Mouse (Mus musculus): ENCODE measurements around the gene Tubgcp6. TPM values are rescaled to one million over a fixed set of nuclear protein-coding genes. Genes with fewer than 3 reads are reported as not detected.

The Tubgcp6 gene
- polyA plus RNA-seq, 1 experiment from 2014 or later, result 15.4 TPM

- H3K4me1 ChIP-seq, result peaks cover 21% of the 10 kb centered on the region
- H3K27me3 ChIP-seq (ENCODE audit: insufficient read depth, poor library complexity, severe bottlenecking), result no peaks in the 10 kb centered on the region
- H3K4me3 ChIP-seq, result peak within 1 kb of the TSS; percentile 96
- peaks cover 53% of the 10 kb centered on the region for H3K36me3 ChIP-seq
- DNase-seq (ENCODE audit: low spot score), result peak; percentile 95
- peak within 1 kb of the TSS; percentile 90 for H3K27ac ChIP-seq
- H3K9me3 ChIP-seq, result no peaks in the 10 kb centered on the region
- 2% methylated on average over 38 of the region's 38 CpGs for WGBS
Observed at GRCm38 (mm10) chr15:89088607-89089247, 34.2 kb downstream of the Tubgcp6 start, which contains the start of gene Selenoo. Gene Selenoo, plus strand, starts transcription at chr15:89089084.

GRCm38 (mm10) chr15:89084826-89085225 is 38.1 kb downstream of the Tubgcp6 start:
- H3K27ac ChIP-seq, result no peak overlapping the region
- H3K9me3 ChIP-seq, result no peaks in the 10 kb centered on the region
- peaks cover 18% of the 10 kb centered on the region for H3K4me1 ChIP-seq
- H3K27me3 ChIP-seq (ENCODE audit: insufficient read depth, poor library complexity, severe bottlenecking), result no peaks in the 10 kb centered on the region
- H3K4me3 ChIP-seq, result no peak overlapping the region
- WGBS, result 90% methylated on average over 2 of the region's 2 CpGs
- DNase-seq (ENCODE audit: low spot score), result no peak
- H3K36me3 ChIP-seq, result peaks cover 73% of the 10 kb centered on the region

GRCm38 (mm10) chr15:89083906-89084305 is 39.0 kb downstream of the Tubgcp6 start:
- Histone ChIP-seq H3K27ac (no peak overlapping the region), H3K9me3 (no peaks in the 10 kb centered on the region), H3K4me3 (no peak overlapping the region), H3K36me3 (peaks cover 82% of the 10 kb centered on the region), H3K27me3 (ENCODE audit: insufficient read depth, poor library complexity, severe bottlenecking) (no peaks in the 10 kb centered on the region), H3K4me1 (peaks cover 14% of the 10 kb centered on the region)
- no peak for DNase-seq (ENCODE audit: low spot score)
- WGBS, result 96% methylated on average over 1 of the region's 1 CpGs

- H3K36me3 ChIP-seq, result peaks cover 47% of the 10 kb centered on the region
- no peak overlapping the region for H3K27ac ChIP-seq
- no peaks in the 10 kb centered on the region for H3K9me3 ChIP-seq
- peaks cover 55% of the 10 kb centered on the region for H3K4me1 ChIP-seq
- peak overlapping the region; percentile 91 for H3K4me3 ChIP-seq
- 64% methylated on average over 9 of the region's 9 CpGs for WGBS
- no peak for DNase-seq (ENCODE audit: low spot score)
- H3K27me3 ChIP-seq (ENCODE audit: insufficient read depth, poor library complexity, severe bottlenecking), result no peaks in the 10 kb centered on the region
Observed at GRCm38 (mm10) chr15:89078208-89078836, 44.6 kb downstream of the Tubgcp6 start.

- under 1% methylated on average over 36 of the region's 39 CpGs for WGBS
- DNase-seq (ENCODE audit: low spot score), result no peak
- H3K4me1 ChIP-seq, result peaks cover 60% of the 10 kb centered on the region
Observed at GRCm38 (mm10) chr15:89076156-89076731, 46.7 kb downstream of the Tubgcp6 start.

GRCm38 (mm10) chr15:89075478-89076147 is 47.3 kb downstream of the Tubgcp6 start:
- Histone ChIP-seq H3K4me1 (peaks cover 57% of the 10 kb centered on the region), H3K36me3 (peaks cover 20% of the 10 kb centered on the region), H3K27ac (peak overlapping the region; percentile 93), H3K9me3 (no peaks in the 10 kb centered on the region), H3K4me3 (peak overlapping the region; percentile 91), H3K27me3 (ENCODE audit: insufficient read depth, poor library complexity, severe bottlenecking) (0 out of 2 replicates have a peak, but pooled peaks cover 5% of the 10 kb centered on the region)
- under 1% methylated on average over 59 of the region's 59 CpGs for WGBS
- peak; percentile 94 for DNase-seq (ENCODE audit: low spot score)

More at GRCm38 (mm10) chr15:89076156-89076731, 46.7 kb downstream of the Tubgcp6 start:
- H3K27ac ChIP-seq, result peak overlapping the region; percentile 93
- H3K9me3 ChIP-seq, result no peaks in the 10 kb centered on the region
- H3K27me3 ChIP-seq (ENCODE audit: insufficient read depth, poor library complexity, severe bottlenecking), result 0 out of 2 replicates have a peak, but pooled peaks cover under 1% of the 10 kb centered on the region
- peaks cover 27% of the 10 kb centered on the region for H3K36me3 ChIP-seq
- H3K4me3 ChIP-seq, result peak overlapping the region; percentile 91

- H3K36me3 ChIP-seq, result peaks cover 13% of the 10 kb centered on the region
- H3K4me3 ChIP-seq, result peak within 1 kb of the TSS; percentile 91
- 18% methylated on average over 11 of the region's 11 CpGs for WGBS
- H3K27me3 ChIP-seq (ENCODE audit: insufficient read depth, poor library complexity, severe bottlenecking), result peaks cover 12% of the 10 kb centered on the region
- H3K27ac ChIP-seq, result peak within 1 kb of the TSS; percentile 93
- DNase-seq (ENCODE audit: low spot score), result no peak
- H3K9me3 ChIP-seq, result no peaks in the 10 kb centered on the region
- H3K4me1 ChIP-seq, result peaks cover 56% of the 10 kb centered on the region
Observed at GRCm38 (mm10) chr15:89074613-89075477, 48.1 kb downstream of the Tubgcp6 start, which contains the start of gene Trabd. Gene Trabd, plus strand, starts transcription at chr15:89075124.

GRCm38 (mm10) chr15:89073993-89074603 is 48.8 kb downstream of the Tubgcp6 start:
- Histone ChIP-seq H3K27me3 (ENCODE audit: insufficient read depth, poor library complexity, severe bottlenecking) (peaks cover 20% of the 10 kb centered on the region), H3K9me3 (no peaks in the 10 kb centered on the region), H3K4me1 (peaks cover 60% of the 10 kb centered on the region), H3K36me3 (peaks cover 11% of the 10 kb centered on the region), H3K27ac (peak overlapping the region; percentile 93), H3K4me3 (peak overlapping the region; percentile 9; the same call in 1 of the 2 replicates)
- no peak for DNase-seq (ENCODE audit: low spot score)
- WGBS, result 43% methylated on average over 10 of the region's 10 CpGs

GRCm38 (mm10) chr15:89070606-89071005 is 52.3 kb downstream of the Tubgcp6 start:
- 76% methylated on average over 24 of the region's 24 CpGs for whole genome bisulfite sequencing
- peaks cover 55% of the 10 kb centered on the region for H3K27me3 ChIP-seq (ENCODE audit: insufficient read depth, poor library complexity, severe bottlenecking)

GRCm38 (mm10) chr15:89069336-89069840 is 53.5 kb downstream of the Tubgcp6 start:
- DNase-seq (ENCODE audit: low spot score), result no peak
- WGBS, result 71% methylated on average over 19 of the region's 19 CpGs
- Histone ChIP-seq H3K9me3 (no peaks in the 10 kb centered on the region), H3K27me3 (ENCODE audit: insufficient read depth, poor library complexity, severe bottlenecking) (peaks cover 65% of the 10 kb centered on the region), H3K4me3 (no peak overlapping the region), H3K36me3 (peaks cover 6% of the 10 kb centered on the region; the same call in 1 of the 2 replicates), H3K27ac (peak overlapping the region; percentile 24; the same call in 1 of the 2 replicates), H3K4me1 (peaks cover 43% of the 10 kb centered on the region)

More at GRCm38 (mm10) chr15:89070606-89071005, 52.3 kb downstream of the Tubgcp6 start:
- no peak overlapping the region for H3K27ac ChIP-seq
- peaks cover 6% of the 10 kb centered on the region; the same call in 1 of the 2 replicates for H3K36me3 ChIP-seq
- DNase-seq (ENCODE audit: low spot score), result no peak
- no peak overlapping the region for H3K4me3 ChIP-seq
- peaks cover 54% of the 10 kb centered on the region for H3K4me1 ChIP-seq
- no peaks in the 10 kb centered on the region for H3K9me3 ChIP-seq

GRCm38 (mm10) chr15:89068226-89068625 is 54.7 kb downstream of the Tubgcp6 start:
- 22% methylated on average over 26 of the region's 26 CpGs for WGBS
- peak overlapping the region; percentile 47 for H3K4me3 ChIP-seq
- peaks cover 6% of the 10 kb centered on the region; the same call in 1 of the 2 replicates for H3K36me3 ChIP-seq
- no peak overlapping the region for H3K27ac ChIP-seq
- DNase-seq (ENCODE audit: low spot score), result no peak
- H3K27me3 ChIP-seq (ENCODE audit: insufficient read depth, poor library complexity, severe bottlenecking), result peaks cover 77% of the 10 kb centered on the region
- no peaks in the 10 kb centered on the region for H3K9me3 ChIP-seq
- peaks cover 31% of the 10 kb centered on the region for H3K4me1 ChIP-seq

All from heart, embryonic 10.5 days (tissue).